Mouse (Mus musculus) kidney, adult 9 months (tissue): Measurements from ENCODE around the gene Olfr15.

Source experiments
- DNase-seq: peaks from one replicate; pipeline ENCODE4 v3.0.0; 2022

Olfr15 gene

GRCm38 (mm10) chr16:3876346-3876745 is 45.7 kb downstream of the Olfr15 start:
- DNase-seq, result no peak

- DNase-seq, result peak; percentile 95
These were observed 53.8 kb downstream of the Olfr15 start, which contains the start of the genes Zfp597 and Gm20695 for GRCm38 (mm10) chr16:3884201-3885064. Gene Zfp597, minus strand, starts transcription at chr16:3884561. Gene Gm20695, plus strand, starts transcription at chr16:3884648.

GRCm38 (mm10) chr16:3885065-3885670 is 54.5 kb downstream of the Olfr15 start:
- peak; percentile 28 for DNase-seq

GRCm38 (mm10) chr16:3891621-3892295 is 61.1 kb downstream of the Olfr15 start:
- no peak for DNase-seq

- DNase-seq, result no peak
These were observed 63.1 kb downstream of the Olfr15 start for GRCm38 (mm10) chr16:3893739-3894138.
